Mouse (Mus musculus): ENCODE data around the gene Axin2. TPM values are rescaled to one million over a fixed set of nuclear protein-coding genes. Genes with fewer than 3 reads are reported as not detected.

Axin2 gene
- polyA plus RNA-seq, 1 experiment from 2014 or later, result 2.7 TPM

- Histone ChIP-seq H3K9me3 (ENCODE audit: control insufficient read depth, low read length) (no peaks in the 10 kb centered on the region), H3K27me3 (ENCODE audit: control insufficient read depth, insufficient read depth, low read length) (no peaks in the 10 kb centered on the region), H3K4me3 (ENCODE audit: low read depth, low read length) (no peak overlapping the region), H3K27ac (replicated peaks) (no peak overlapping the region), H3K4me1 (replicated peaks; ENCODE audit: control insufficient read depth, insufficient read depth) (no peaks in the 10 kb centered on the region; the same call in 1 of the 2 replicates), H3K9ac (ENCODE audit: low read length) (no peak overlapping the region), H3K4me2 (replicated peaks; ENCODE audit: low read depth) (no peak overlapping the region), H3K36me3 (ENCODE audit: control insufficient read depth, insufficient read depth, low read length) (peaks cover 7% of the 10 kb centered on the region; the same call in 1 of the 2 replicates)
- DNase-seq (ENCODE audit: low spot score) (no peak), ATAC-seq (ENCODE audit: low FRiP score, low TSS enrichment) (no peak)
- 41% methylated on average over 7 of the region's 7 CpGs for WGBS
- TF ChIP-seq EP300 (optimal IDR thresholded peaks at IDR 0.05) (no peak), CTCF (IDR thresholded peaks at IDR 0.05; ENCODE audit: low read depth) (peak; percentile 56)
These were observed 8.6 kb downstream of the Axin2 start for GRCm38 (mm10) chr11:108928752-108929151.

GRCm38 (mm10) chr11:108929176-108929575 lies 9.0 kb downstream of the Axin2 start:
- H3K27me3 ChIP-seq (ENCODE audit: control insufficient read depth, insufficient read depth, low read length), result no peaks in the 10 kb centered on the region
- peaks cover 7% of the 10 kb centered on the region; the same call in 1 of the 2 replicates for H3K36me3 ChIP-seq (ENCODE audit: control insufficient read depth, insufficient read depth, low read length)
- 62% methylated on average over 4 of the region's 4 CpGs for WGBS
- no peaks in the 10 kb centered on the region; the same call in 1 of the 2 replicates for H3K4me1 ChIP-seq (replicated peaks; ENCODE audit: control insufficient read depth, insufficient read depth)
- no peak overlapping the region for H3K4me2 ChIP-seq (replicated peaks; ENCODE audit: low read depth)
- no peak for ATAC-seq (ENCODE audit: low FRiP score, low TSS enrichment)
- no peak overlapping the region for H3K27ac ChIP-seq (replicated peaks)
- H3K9me3 ChIP-seq (ENCODE audit: control insufficient read depth, low read length), result no peaks in the 10 kb centered on the region
- H3K9ac ChIP-seq (ENCODE audit: low read length), result no peak overlapping the region
- TF ChIP-seq EP300 (optimal IDR thresholded peaks at IDR 0.05), result no peak
- TF ChIP-seq CTCF (IDR thresholded peaks at IDR 0.05; ENCODE audit: low read depth), result no peak
- DNase-seq (ENCODE audit: low spot score), result no peak
- H3K4me3 ChIP-seq (ENCODE audit: low read depth, low read length), result no peak overlapping the region

- Histone ChIP-seq H3K9me3 (ENCODE audit: control insufficient read depth, low read length) (no peaks in the 10 kb centered on the region), H3K36me3 (ENCODE audit: control insufficient read depth, insufficient read depth, low read length) (peaks cover 7% of the 10 kb centered on the region; the same call in 1 of the 2 replicates), H3K4me2 (replicated peaks; ENCODE audit: low read depth) (no peak overlapping the region), H3K27ac (replicated peaks) (no peak overlapping the region), H3K27me3 (ENCODE audit: control insufficient read depth, insufficient read depth, low read length) (no peaks in the 10 kb centered on the region), H3K9ac (ENCODE audit: low read length) (no peak overlapping the region), H3K4me3 (ENCODE audit: low read depth, low read length) (no peak overlapping the region), H3K4me1 (replicated peaks; ENCODE audit: control insufficient read depth, insufficient read depth) (no peaks in the 10 kb centered on the region; the same call in 1 of the 2 replicates)
- DNase-seq (ENCODE audit: low spot score) (no peak), ATAC-seq (ENCODE audit: low FRiP score, low TSS enrichment) (no peak)
- 78% methylated on average over 6 of the region's 6 CpGs for WGBS
- TF ChIP-seq CTCF (IDR thresholded peaks at IDR 0.05; ENCODE audit: low read depth) (no peak), EP300 (optimal IDR thresholded peaks at IDR 0.05) (no peak)
These were observed 9.6 kb downstream of the Axin2 start for GRCm38 (mm10) chr11:108929700-108930099.

- H3K27ac ChIP-seq (replicated peaks), result no peak overlapping the region
- TF ChIP-seq EP300 (optimal IDR thresholded peaks at IDR 0.05), result no peak
- DNase-seq (ENCODE audit: low spot score) (no peak), ATAC-seq (ENCODE audit: low FRiP score, low TSS enrichment) (no peak)
- peaks cover 7% of the 10 kb centered on the region; the same call in 1 of the 2 replicates for H3K36me3 ChIP-seq (ENCODE audit: control insufficient read depth, insufficient read depth, low read length)
- 56% methylated on average over 3 of the region's 3 CpGs for WGBS
- no peak overlapping the region for H3K4me2 ChIP-seq (replicated peaks; ENCODE audit: low read depth)
- no peak overlapping the region for H3K9ac ChIP-seq (ENCODE audit: low read length)
- H3K27me3 ChIP-seq (ENCODE audit: control insufficient read depth, insufficient read depth, low read length), result no peaks in the 10 kb centered on the region
- H3K4me1 ChIP-seq (replicated peaks; ENCODE audit: control insufficient read depth, insufficient read depth), result no peaks in the 10 kb centered on the region
- H3K4me3 ChIP-seq (ENCODE audit: low read depth, low read length), result no peak overlapping the region
- no peaks in the 10 kb centered on the region for H3K9me3 ChIP-seq (ENCODE audit: control insufficient read depth, low read length)
These were observed 10.5 kb downstream of the Axin2 start for GRCm38 (mm10) chr11:108930612-108931011.

- Histone ChIP-seq H3K27ac (replicated peaks) (no peak overlapping the region), H3K4me1 (replicated peaks; ENCODE audit: control insufficient read depth, insufficient read depth) (no peaks in the 10 kb centered on the region), H3K4me3 (ENCODE audit: low read depth, low read length) (no peak overlapping the region), H3K9me3 (ENCODE audit: control insufficient read depth, low read length) (no peaks in the 10 kb centered on the region), H3K36me3 (ENCODE audit: control insufficient read depth, insufficient read depth, low read length) (peaks cover 8% of the 10 kb centered on the region; the same call in 1 of the 2 replicates), H3K4me2 (replicated peaks; ENCODE audit: low read depth) (no peak overlapping the region), H3K9ac (ENCODE audit: low read length) (no peak overlapping the region), H3K27me3 (ENCODE audit: control insufficient read depth, insufficient read depth, low read length) (no peaks in the 10 kb centered on the region)
- DNase-seq (ENCODE audit: low spot score), result no peak
- TF ChIP-seq CTCF (IDR thresholded peaks at IDR 0.05; ENCODE audit: low read depth) (no peak), EP300 (optimal IDR thresholded peaks at IDR 0.05) (no peak)
- WGBS, result 55% methylated on average over 9 of the region's 9 CpGs
- ATAC-seq (ENCODE audit: low FRiP score, low TSS enrichment), result peak; percentile 38; the same call in 1 of the 2 replicates
These were observed 13.7 kb downstream of the Axin2 start for GRCm38 (mm10) chr11:108933835-108934234.

- H3K27me3 ChIP-seq (ENCODE audit: control insufficient read depth, insufficient read depth, low read length), result no peaks in the 10 kb centered on the region
- no peaks in the 10 kb centered on the region for H3K9me3 ChIP-seq (ENCODE audit: control insufficient read depth, low read length)
- DNase-seq (ENCODE audit: low spot score) (no peak), ATAC-seq (ENCODE audit: low FRiP score, low TSS enrichment) (no peak)
- no peak overlapping the region for H3K9ac ChIP-seq (ENCODE audit: low read length)
- H3K4me1 ChIP-seq (replicated peaks; ENCODE audit: control insufficient read depth, insufficient read depth), result no peaks in the 10 kb centered on the region
- H3K36me3 ChIP-seq (ENCODE audit: control insufficient read depth, insufficient read depth, low read length), result peaks cover 9% of the 10 kb centered on the region; the same call in 1 of the 2 replicates
- 66% methylated on average over 18 of the region's 18 CpGs for WGBS
- TF ChIP-seq CTCF (IDR thresholded peaks at IDR 0.05; ENCODE audit: low read depth), result no peak
- TF ChIP-seq EP300 (optimal IDR thresholded peaks at IDR 0.05), result no peak
- no peak overlapping the region for H3K27ac ChIP-seq (replicated peaks)
- no peak overlapping the region for H3K4me2 ChIP-seq (replicated peaks; ENCODE audit: low read depth)
- H3K4me3 ChIP-seq (ENCODE audit: low read depth, low read length), result no peak overlapping the region
These were observed 15.1 kb downstream of the Axin2 start for GRCm38 (mm10) chr11:108935128-108935868.
